Mouse (Mus musculus): Measurements from ENCODE around the gene R3hdml. TPM values are rescaled to one million over a fixed set of nuclear protein-coding genes. Genes with fewer than 3 reads are reported as not detected.
"Not testable (repeated sequence)": the region's sequence is repeated elsewhere in the genome, so short reads cannot be mapped to it uniquely, and the experiment has no call there.

Gene R3hdml
- 0.34 and 0.96 TPM in 2 replicates for polyA plus RNA-seq (2015; fragmentation: Nextera tagmentation; extraction: Ambion mirVana)

GRCm38 (mm10) chr2:163492018-163492417, at the start of gene R3hdml:
Gene R3hdml (plus strand): TSS chr2:163492318.
- no peak for ATAC-seq (ENCODE audit: low FRiP score, low read depth)
- Histone ChIP-seq H3K9me3 (no peaks in the 10 kb centered on the region), H3K4me1 (replicated peaks) (peaks cover 5% of the 10 kb centered on the region; the same call in 1 of the 2 replicates), H3K4me3 (no peak within 1 kb of the TSS), H3K36me3 (no peaks in the 10 kb centered on the region), H3K4me2 (no peak within 1 kb of the TSS), H3K27ac (replicated peaks) (no peak within 1 kb of the TSS), H3K9ac (no peak within 1 kb of the TSS), H3K27me3 (no peaks in the 10 kb centered on the region)
- 78% methylated on average over 5 of the region's 5 CpGs for WGBS

GRCm38 (mm10) chr2:163443543-163443942, 48.6 kb upstream of the R3hdml start:
- ATAC-seq (ENCODE audit: low FRiP score, low read depth), result no peak
- no peak overlapping the region for H3K4me2 ChIP-seq
- H3K27ac ChIP-seq (replicated peaks), result no peak overlapping the region
- no peak overlapping the region for H3K4me3 ChIP-seq
- peaks cover 25% of the 10 kb centered on the region for H3K36me3 ChIP-seq
- H3K27me3 ChIP-seq, result no peaks in the 10 kb centered on the region
- H3K9ac ChIP-seq, result no peak overlapping the region
- peaks cover 29% of the 10 kb centered on the region for H3K4me1 ChIP-seq (replicated peaks)
- no peaks in the 10 kb centered on the region for H3K9me3 ChIP-seq
- WGBS, result 77% methylated on average over 6 of the region's 6 CpGs

GRCm38 (mm10) chr2:163444017-163444416, 48.1 kb upstream of the R3hdml start:
- ATAC-seq (ENCODE audit: low FRiP score, low read depth), result no peak
- Histone ChIP-seq H3K27ac (replicated peaks) (no peak overlapping the region), H3K36me3 (peaks cover 30% of the 10 kb centered on the region), H3K4me2 (no peak overlapping the region), H3K9me3 (no peaks in the 10 kb centered on the region), H3K27me3 (no peaks in the 10 kb centered on the region), H3K4me1 (replicated peaks) (peaks cover 29% of the 10 kb centered on the region), H3K9ac (no peak overlapping the region), H3K4me3 (no peak overlapping the region)
- WGBS, result 74% methylated on average over 7 of the region's 7 CpGs

- no peaks in the 10 kb centered on the region for H3K4me1 ChIP-seq (replicated peaks)
- WGBS, result 87% methylated on average over 12 of the region's 12 CpGs
- H3K36me3 ChIP-seq, result peaks cover 47% of the 10 kb centered on the region
- no peak overlapping the region for H3K4me2 ChIP-seq
- no peak overlapping the region for H3K4me3 ChIP-seq
- H3K27me3 ChIP-seq, result no peaks in the 10 kb centered on the region
- no peak overlapping the region for H3K9ac ChIP-seq
- H3K27ac ChIP-seq (replicated peaks), result no peak overlapping the region
- no peak for ATAC-seq (ENCODE audit: low FRiP score, low read depth)
- H3K9me3 ChIP-seq, result no peaks in the 10 kb centered on the region
Observed at GRCm38 (mm10) chr2:163447375-163447774, 44.7 kb upstream of the R3hdml start.

- Histone ChIP-seq H3K9me3 (no peaks in the 10 kb centered on the region), H3K4me3 (no peak overlapping the region), H3K9ac (no peak overlapping the region), H3K27me3 (no peaks in the 10 kb centered on the region), H3K4me1 (replicated peaks) (no peaks in the 10 kb centered on the region), H3K4me2 (no peak overlapping the region), H3K27ac (replicated peaks) (no peak overlapping the region), H3K36me3 (peaks cover 60% of the 10 kb centered on the region)
- ATAC-seq (ENCODE audit: low FRiP score, low read depth), result no peak
- WGBS, result 82% methylated on average over 3 of the region's 3 CpGs
Observed at GRCm38 (mm10) chr2:163449276-163449675, 42.8 kb upstream of the R3hdml start.

- H3K9me3 ChIP-seq, result no peaks in the 10 kb centered on the region
- no peak overlapping the region for H3K4me2 ChIP-seq
- H3K27ac ChIP-seq (replicated peaks), result no peak overlapping the region
- no peaks in the 10 kb centered on the region for H3K4me1 ChIP-seq (replicated peaks)
- 63% methylated on average over 6 of the region's 6 CpGs for WGBS
- H3K9ac ChIP-seq, result no peak overlapping the region
- H3K36me3 ChIP-seq, result peaks cover 70% of the 10 kb centered on the region
- H3K27me3 ChIP-seq, result no peaks in the 10 kb centered on the region
- no peak overlapping the region for H3K4me3 ChIP-seq
- ATAC-seq (ENCODE audit: low FRiP score, low read depth), result no peak
Observed at GRCm38 (mm10) chr2:163450668-163451295, 41.3 kb upstream of the R3hdml start.

GRCm38 (mm10) chr2:163452738-163453137, 39.4 kb upstream of the R3hdml start:
- 90% methylated on average over 6 of the region's 6 CpGs for WGBS
- Histone ChIP-seq H3K9ac (no peak overlapping the region), H3K36me3 (peaks cover 55% of the 10 kb centered on the region), H3K27me3 (no peaks in the 10 kb centered on the region), H3K4me1 (replicated peaks) (no peaks in the 10 kb centered on the region), H3K9me3 (no peaks in the 10 kb centered on the region), H3K4me3 (no peak overlapping the region), H3K4me2 (no peak overlapping the region), H3K27ac (replicated peaks) (no peak overlapping the region)
- no peak for ATAC-seq (ENCODE audit: low FRiP score, low read depth)

- WGBS, result 91% methylated on average over 13 of the region's 13 CpGs
- H3K36me3 ChIP-seq, result peaks cover 48% of the 10 kb centered on the region
Observed at GRCm38 (mm10) chr2:163453378-163453777, 38.7 kb upstream of the R3hdml start.

GRCm38 (mm10) chr2:163458539-163459265, 33.4 kb upstream of the R3hdml start:
- Histone ChIP-seq H3K27ac (replicated peaks) (peak overlapping the region; percentile 49), H3K4me1 (replicated peaks) (peaks cover 12% of the 10 kb centered on the region; the same call in 1 of the 2 replicates), H3K27me3 (no peaks in the 10 kb centered on the region), H3K9me3 (no peaks in the 10 kb centered on the region), H3K4me2 (peak overlapping the region; percentile 42), H3K36me3 (peaks cover 17% of the 10 kb centered on the region), H3K9ac (no peak overlapping the region), H3K4me3 (no peak overlapping the region)
- 50% methylated on average over 27 of the region's 27 CpGs for WGBS
- 0 out of 2 replicates have a peak, but pooled peaks have one; percentile 33 for ATAC-seq (ENCODE audit: low FRiP score, low read depth)

More at GRCm38 (mm10) chr2:163453378-163453777, 38.7 kb upstream of the R3hdml start:
- H3K9me3 ChIP-seq, result no peaks in the 10 kb centered on the region
- no peaks in the 10 kb centered on the region for H3K27me3 ChIP-seq
- H3K4me1 ChIP-seq (replicated peaks), result no peaks in the 10 kb centered on the region
- H3K27ac ChIP-seq (replicated peaks), result no peak overlapping the region
- H3K9ac ChIP-seq, result no peak overlapping the region
- ATAC-seq (ENCODE audit: low FRiP score, low read depth), result no peak
- no peak overlapping the region for H3K4me2 ChIP-seq
- H3K4me3 ChIP-seq, result no peak overlapping the region

- no peak overlapping the region for H3K4me3 ChIP-seq
- 27% methylated on average over 10 of the region's 10 CpGs for WGBS
- no peaks in the 10 kb centered on the region for H3K27me3 ChIP-seq
- no peak overlapping the region for H3K9ac ChIP-seq
- ATAC-seq (ENCODE audit: low FRiP score, low read depth), result peak; percentile 55
- no peaks in the 10 kb centered on the region for H3K9me3 ChIP-seq
- H3K4me1 ChIP-seq (replicated peaks), result peaks cover 12% of the 10 kb centered on the region; the same call in 1 of the 2 replicates
- peak overlapping the region; percentile 49 for H3K27ac ChIP-seq (replicated peaks)
- peak overlapping the region; percentile 42 for H3K4me2 ChIP-seq
- H3K36me3 ChIP-seq, result peaks cover 11% of the 10 kb centered on the region
Observed at GRCm38 (mm10) chr2:163459380-163459779, 32.7 kb upstream of the R3hdml start.

- no peak for ATAC-seq (ENCODE audit: low FRiP score, low read depth)
- Histone ChIP-seq H3K36me3 (no peaks in the 10 kb centered on the region), H3K4me2 (no peak overlapping the region), H3K27me3 (no peaks in the 10 kb centered on the region), H3K9me3 (no peaks in the 10 kb centered on the region), H3K4me1 (replicated peaks) (peaks cover 12% of the 10 kb centered on the region; the same call in 1 of the 2 replicates), H3K27ac (replicated peaks) (no peak overlapping the region), H3K4me3 (no peak overlapping the region), H3K9ac (no peak overlapping the region)
- WGBS, result 94% methylated on average over 8 of the region's 8 CpGs
Observed at GRCm38 (mm10) chr2:163460622-163461021, 31.5 kb upstream of the R3hdml start.

GRCm38 (mm10) chr2:163461307-163461706, 30.8 kb upstream of the R3hdml start:
- not testable (repeated sequence) for H3K9ac ChIP-seq; H3K36me3 ChIP-seq; H3K27ac ChIP-seq (replicated peaks); H3K4me3 ChIP-seq; ATAC-seq (ENCODE audit: low FRiP score, low read depth); H3K9me3 ChIP-seq; H3K4me2 ChIP-seq; H3K27me3 ChIP-seq
- 93% methylated on average over 9 of the region's 9 CpGs for WGBS
- peaks cover 12% of the 10 kb centered on the region; the same call in 1 of the 2 replicates for H3K4me1 ChIP-seq (replicated peaks)

All from hindbrain, embryonic 15.5 days (tissue).